Mouse (Mus musculus): ENCODE results near the gene Cdc40. TPM values are rescaled to one million over a fixed set of nuclear protein-coding genes. Genes with fewer than 3 reads are reported as not detected.
"Not testable (repeated sequence)": the region's sequence is repeated elsewhere in the genome, so short reads cannot be mapped to it uniquely, and the experiment has no call there.

Cdc40 gene
- total RNA-seq, 2 experiments from 2014 or later = 36.0 to 38.2 TPM

DNA sequence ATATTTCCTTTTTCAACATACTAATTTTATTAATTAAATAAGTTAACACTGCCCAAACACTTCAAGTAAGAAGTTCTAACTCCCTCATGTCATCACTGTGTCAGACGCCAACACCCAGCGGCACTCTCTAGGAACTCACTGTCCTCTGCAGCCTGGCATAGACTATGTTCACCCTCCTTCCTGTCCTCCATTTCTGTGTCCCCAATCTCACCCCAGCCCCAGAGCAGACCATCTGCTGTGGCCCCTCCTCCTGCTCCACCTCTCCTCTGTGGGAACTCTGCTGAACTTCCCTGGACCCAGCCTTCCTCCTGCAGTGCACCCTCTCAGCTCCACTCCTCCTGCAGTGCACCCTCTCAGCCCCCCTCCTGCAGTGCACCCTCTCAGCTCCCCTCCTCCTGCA is 15.0 kb downstream of the Cdc40 start:
- no peak for DNase-seq (ENCODE audit: low spot score in 2 of 2)

- no peak for DNase-seq (ENCODE audit: low spot score in 2 of 2)
Measured at GRCm38 (mm10) chr10:40857599-40857998, 25.5 kb downstream of the Cdc40 start.

DNA sequence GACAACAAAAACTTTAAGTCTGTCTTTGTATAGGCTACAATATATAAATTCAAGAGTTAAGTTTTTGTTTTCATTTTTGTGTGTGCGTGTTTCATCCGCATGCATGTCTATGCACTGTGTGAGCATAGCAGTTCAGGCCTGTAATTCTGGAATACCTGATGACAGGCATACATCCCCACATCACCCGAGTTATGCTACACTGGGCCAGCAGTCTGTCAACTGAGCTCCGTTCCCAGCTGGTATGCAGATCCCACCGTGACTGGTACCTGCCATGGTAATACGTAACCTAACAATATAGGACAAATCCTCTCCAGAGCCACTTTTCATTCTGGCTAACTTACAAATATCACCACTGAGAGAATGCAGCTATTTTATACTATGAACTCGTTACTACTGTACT is 26.4 kb downstream of the Cdc40 start:
- DNase-seq (ENCODE audit: low spot score in 2 of 2) = no peak

GRCm38 (mm10) chr10:40855616-40856015 is 27.5 kb downstream of the Cdc40 start:
- DNase-seq (ENCODE audit: low spot score in 2 of 2) = no peak

- DNase-seq (ENCODE audit: low spot score in 2 of 2) = no peak
Measured at GRCm38 (mm10) chr10:40851138-40851537, 32.0 kb downstream of the Cdc40 start.

GRCm38 (mm10) chr10:40850644-40851043 is 32.5 kb downstream of the Cdc40 start:
- DNase-seq (ENCODE audit: low spot score in 2 of 2) = no peak

DNA sequence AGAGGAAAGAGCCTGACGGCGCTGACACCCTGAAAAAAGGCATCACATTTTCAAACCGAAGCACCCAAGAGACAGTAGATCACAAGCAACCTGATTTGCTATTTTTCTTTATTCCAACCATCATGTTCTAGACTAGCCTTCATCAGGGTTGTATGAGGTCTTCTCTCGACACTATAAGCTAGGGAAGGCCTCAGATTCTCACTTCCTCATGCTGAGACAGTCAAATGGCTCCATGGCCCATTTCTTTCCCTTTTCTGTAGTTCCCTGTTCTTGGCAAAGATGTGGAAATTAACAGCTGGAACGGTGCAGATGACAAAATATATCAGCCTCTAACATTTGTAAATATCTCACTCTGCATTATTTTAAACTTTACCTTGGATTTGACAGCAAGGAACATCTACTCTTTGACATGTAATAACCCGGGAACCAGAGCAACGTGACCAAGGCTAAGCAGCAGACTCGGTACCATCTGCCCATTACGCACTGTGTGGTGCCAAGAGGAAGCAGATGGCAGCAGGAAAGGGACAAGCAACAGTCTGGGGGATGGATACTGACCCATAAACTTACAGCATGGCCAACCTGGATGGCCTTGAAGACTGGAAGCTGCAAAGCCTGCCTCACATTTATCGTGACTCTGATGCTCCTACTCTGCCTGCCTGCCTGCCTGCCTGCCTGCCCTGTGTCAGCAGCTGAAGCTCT is 35.8 kb downstream of the Cdc40 start:
- no peak for DNase-seq (ENCODE audit: low spot score in 2 of 2)

GRCm38 (mm10) chr10:40845626-40846025 is 37.5 kb downstream of the Cdc40 start:
- no peak for DNase-seq (ENCODE audit: low spot score in 2 of 2)

GRCm38 (mm10) chr10:40844546-40844945 is 38.6 kb downstream of the Cdc40 start:
- no peak for DNase-seq (ENCODE audit: low spot score in 2 of 2)

DNA sequence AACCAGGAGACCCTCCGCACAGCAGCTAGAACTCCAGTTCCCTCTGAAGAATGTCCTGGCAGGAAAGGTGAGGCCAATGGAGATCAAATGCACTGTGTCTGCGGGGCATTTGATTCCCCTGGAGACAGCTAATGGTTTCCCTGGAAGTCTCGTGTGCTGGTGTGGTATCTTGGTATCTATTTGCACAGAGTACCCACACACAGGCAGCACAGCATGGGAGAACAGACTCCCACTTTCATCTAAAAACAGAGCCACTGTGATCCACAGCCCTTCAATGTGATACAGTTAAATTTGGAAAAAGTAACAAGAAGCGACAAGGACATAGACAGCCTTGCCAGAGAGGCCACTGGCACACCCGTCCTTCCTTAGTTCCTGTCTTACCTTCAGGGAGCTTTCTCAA is 39.3 kb downstream of the Cdc40 start:
- no peak for DNase-seq (ENCODE audit: low spot score in 2 of 2)

GRCm38 (mm10) chr10:40840086-40840485 is 43.0 kb downstream of the Cdc40 start:
- DNase-seq (ENCODE audit: low spot score in 2 of 2) = no peak

DNA sequence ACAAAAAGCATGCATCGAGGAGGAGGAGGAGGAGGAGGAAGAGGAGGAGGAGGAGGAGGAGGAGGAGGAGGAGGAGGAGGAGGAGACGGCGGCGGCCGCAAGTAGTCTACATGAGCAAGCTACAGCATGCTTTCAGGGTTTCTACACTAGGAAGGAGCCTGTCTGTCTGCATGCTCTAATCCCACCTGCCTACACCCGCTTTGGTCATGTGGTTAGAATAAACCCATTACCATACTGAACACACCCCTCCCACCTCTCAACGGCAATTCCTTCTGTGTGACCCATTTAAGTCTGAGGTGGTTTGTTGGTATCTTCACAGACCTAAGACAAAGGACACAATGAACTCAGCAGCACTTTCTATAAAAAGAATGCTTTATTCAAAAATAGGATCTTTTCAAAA is 51.8 kb downstream of the Cdc40 start:
- DNase-seq (ENCODE audit: low spot score in 2 of 2) = no peak

DNA sequence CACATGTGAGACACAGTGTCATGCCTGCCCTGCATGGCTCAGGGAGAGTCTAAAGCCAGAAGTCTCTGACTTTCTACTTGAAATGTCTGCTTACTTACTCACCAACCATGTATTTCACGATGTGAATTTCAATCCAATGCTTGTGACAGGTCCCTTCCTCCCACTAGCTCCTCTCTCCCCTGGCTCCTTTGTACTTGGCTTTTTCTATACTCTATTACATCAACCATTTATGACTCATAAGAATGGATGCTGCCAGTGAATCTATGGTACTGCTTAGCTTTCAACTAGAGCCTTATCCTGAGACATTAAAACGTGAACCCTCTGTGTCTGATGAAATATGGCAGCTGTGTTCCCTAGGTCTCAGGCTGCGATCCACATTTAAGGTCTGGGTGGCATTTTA is 52.8 kb downstream of the Cdc40 start:
- no peak for DNase-seq (ENCODE audit: low spot score in 2 of 2)

DNA sequence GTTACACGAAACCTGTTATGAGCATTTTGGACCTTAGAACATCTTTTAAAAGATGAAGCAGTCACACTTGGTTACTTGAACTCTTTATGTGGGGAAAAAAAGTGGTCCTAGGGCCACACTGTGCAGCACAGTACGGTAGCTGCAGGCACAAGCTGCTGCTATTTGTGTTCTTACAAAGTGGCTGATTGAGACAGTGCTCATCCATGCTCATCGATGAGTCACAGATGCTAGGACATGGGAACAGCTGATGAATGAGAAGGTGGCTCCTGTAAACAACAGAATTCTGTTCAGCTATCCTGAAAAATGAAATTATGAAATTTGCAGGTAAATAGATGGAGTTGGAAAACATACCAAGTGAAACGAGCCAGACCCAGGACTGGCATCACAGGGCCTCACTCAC is 55.4 kb downstream of the Cdc40 start:
- DNase-seq (ENCODE audit: low spot score in 2 of 2) = no peak

DNA sequence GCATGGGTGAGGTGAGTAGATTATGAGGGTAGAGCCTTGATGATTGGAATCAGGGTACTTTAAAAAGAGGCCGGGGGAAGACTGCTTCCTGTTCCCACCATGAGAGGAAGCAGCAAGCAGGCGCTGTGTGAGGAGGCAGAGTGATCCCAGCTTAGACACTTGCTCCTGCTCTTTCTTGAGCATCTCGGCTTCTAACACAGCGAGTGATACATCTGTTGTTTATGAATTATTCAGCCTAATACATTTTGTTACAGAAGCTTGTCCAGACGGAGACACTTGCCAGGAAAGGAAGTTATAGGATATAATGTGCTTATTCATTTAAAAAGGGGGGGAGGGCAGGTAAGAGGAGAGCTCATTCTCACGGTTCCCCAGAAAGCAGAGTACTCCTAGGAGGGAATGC is 57.2 kb downstream of the Cdc40 start:
- DNase-seq (ENCODE audit: low spot score in 2 of 2) = no peak

- DNase-seq (ENCODE audit: low spot score in 2 of 2) = no peak
Measured at GRCm38 (mm10) chr10:40816471-40816870, 66.6 kb downstream of the Cdc40 start.

- no peak for DNase-seq (ENCODE audit: low spot score in 2 of 2)
Measured at GRCm38 (mm10) chr10:40813627-40814026, 69.5 kb downstream of the Cdc40 start.

- DNase-seq (ENCODE audit: low spot score in 2 of 2) = not testable (repeated sequence)
Measured at GRCm38 (mm10) chr10:40809411-40809910, 73.7 kb downstream of the Cdc40 start.

DNA sequence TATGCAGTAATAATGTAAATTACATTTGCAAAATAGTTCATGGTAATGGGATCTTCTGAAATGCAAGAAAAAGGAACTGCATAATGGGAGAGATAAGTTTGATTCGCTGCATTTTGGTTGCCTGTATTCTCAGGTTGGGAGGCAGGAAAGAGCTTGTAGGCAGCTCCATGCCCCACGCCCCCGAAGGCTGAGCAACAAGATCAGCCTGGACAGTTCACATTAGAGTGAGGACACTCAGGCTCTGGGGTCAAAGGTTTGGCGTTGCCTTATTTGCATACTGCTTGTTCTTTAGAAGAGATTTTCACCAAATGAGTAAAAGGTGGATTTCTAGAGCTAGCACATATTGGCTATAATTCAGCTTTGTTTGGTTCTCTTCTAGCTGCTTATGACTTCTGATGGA is 76.9 kb downstream of the Cdc40 start:
- DNase-seq (ENCODE audit: low spot score in 2 of 2) = no peak

- no peak for DNase-seq (ENCODE audit: low spot score in 2 of 2)
Measured at GRCm38 (mm10) chr10:40805221-40805620, 77.9 kb downstream of the Cdc40 start.

- no peak for DNase-seq (ENCODE audit: low spot score in 2 of 2)
Measured at GRCm38 (mm10) chr10:40792115-40792514, 91.0 kb downstream of the Cdc40 start.

DNA sequence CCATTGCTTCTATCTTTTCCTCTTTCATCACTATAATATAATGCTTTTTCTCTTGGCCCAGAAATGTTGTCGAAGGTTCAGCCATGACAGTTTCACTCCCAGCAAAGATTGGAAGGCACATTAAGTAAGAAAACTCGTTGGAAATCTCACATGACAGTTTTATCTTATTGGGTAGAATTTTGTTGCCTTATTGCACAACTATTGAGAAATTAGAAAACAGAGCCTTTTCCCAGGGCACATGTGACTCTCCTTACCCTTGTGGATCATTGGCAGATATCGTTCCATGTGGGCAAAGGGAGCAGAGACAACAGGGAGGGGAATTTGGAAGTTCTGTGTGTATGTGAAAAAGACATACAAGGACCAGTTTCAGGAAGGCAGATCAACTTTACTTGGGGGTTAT is 92.7 kb downstream of the Cdc40 start:
- DNase-seq (ENCODE audit: low spot score in 2 of 2) = no peak

All from layer of hippocampus, postnatal 10 days (tissue).